Mouse (Mus musculus): ENCODE results near the gene Cadps.

Cadps gene

GRCm38 (mm10) chr14:12822491-12823219, at the start of gene Cadps:
Gene Cadps, minus strand, starts transcription at chr14:12823079.
- DNase-seq = peak; percentile 87

DNA sequence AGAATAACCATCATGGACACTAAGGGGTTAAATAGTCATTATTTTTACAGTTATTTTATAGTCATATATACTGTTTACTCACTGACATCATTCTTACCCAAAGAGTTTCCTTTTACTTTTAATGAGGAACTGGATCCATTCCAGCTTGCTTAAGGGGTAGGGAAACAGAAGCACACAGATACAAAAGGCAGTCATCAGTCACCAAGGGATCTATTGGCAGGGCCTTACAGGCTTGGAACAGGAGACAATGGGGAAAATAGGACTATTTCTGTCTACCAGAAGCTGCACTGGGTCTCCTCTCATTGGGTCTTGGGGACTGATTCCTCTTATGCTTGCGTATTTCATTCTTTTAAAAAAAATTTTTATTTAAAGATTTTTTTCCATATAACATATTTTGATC, 46.7 kb upstream of the Cadps start:
- no peak for DNase-seq

GRCm38 (mm10) chr14:12865258-12865657, 42.4 kb upstream of the Cadps start:
- DNase-seq = no peak

- DNase-seq = no peak
Observed at GRCm38 (mm10) chr14:12843860-12844259, 21.0 kb upstream of the Cadps start.

GRCm38 (mm10) chr14:12839471-12839870, 16.6 kb upstream of the Cadps start:
- no peak for DNase-seq

GRCm38 (mm10) chr14:12838949-12839348, 16.1 kb upstream of the Cadps start:
- DNase-seq = no peak

- DNase-seq = no peak
Observed at GRCm38 (mm10) chr14:12838323-12838722, 15.4 kb upstream of the Cadps start.

- no peak for DNase-seq
Observed at GRCm38 (mm10) chr14:12837902-12838301, 15.0 kb upstream of the Cadps start.

DNA sequence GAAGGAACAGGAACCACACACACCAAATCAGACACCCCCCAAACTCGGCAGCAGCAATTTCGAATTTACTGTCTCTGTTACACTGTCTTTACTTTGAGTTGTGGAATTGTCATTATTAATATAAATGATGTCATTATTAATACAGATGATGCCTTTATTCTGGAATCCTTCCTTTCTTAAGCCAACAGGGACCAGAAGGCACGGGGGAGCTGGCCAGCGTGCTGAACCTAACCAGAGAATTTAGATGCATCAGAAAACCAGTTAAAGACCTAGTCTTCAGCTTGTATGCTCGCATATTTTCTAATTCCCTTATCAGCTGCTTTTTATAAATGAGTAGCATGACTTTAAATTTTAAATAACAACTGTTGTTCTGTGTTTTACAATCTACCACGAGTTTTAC, 902 bp upstream of the Cadps start:
- DNase-seq = no peak

DNA sequence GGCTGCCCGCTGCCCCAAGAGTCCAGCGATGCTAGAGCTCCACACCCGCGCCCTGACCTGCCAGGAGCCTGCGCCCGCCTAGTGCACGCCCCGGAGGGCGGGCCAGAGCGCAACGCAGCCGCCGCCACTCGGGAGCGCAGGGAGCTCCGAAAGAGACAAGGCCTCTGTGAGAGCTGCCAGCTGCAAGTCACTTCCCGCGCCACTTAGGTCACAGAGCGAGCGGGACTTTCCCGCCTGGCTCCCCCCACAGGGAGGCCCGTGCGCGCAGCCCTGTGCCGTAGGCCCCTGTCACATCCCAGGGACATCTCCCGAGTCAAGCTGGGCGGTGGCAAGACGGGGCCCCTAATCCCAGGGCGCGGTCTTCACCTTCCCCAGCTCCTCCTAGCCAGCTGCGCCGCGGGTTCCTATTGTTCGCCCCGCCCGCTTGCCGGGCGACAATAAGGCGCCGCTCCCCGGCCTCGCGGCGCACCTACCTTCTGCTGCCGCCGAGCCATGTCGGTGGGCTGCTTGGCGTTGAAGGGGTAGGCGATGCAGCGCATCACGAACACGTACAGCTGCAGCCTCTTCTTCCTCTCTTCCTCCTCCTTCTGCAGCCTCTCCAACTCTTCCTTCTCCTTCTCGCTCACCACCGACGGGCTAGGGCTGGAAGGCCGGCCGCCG, 918 bp downstream of the Cadps start:
- DNase-seq = peak; percentile 82

DNA sequence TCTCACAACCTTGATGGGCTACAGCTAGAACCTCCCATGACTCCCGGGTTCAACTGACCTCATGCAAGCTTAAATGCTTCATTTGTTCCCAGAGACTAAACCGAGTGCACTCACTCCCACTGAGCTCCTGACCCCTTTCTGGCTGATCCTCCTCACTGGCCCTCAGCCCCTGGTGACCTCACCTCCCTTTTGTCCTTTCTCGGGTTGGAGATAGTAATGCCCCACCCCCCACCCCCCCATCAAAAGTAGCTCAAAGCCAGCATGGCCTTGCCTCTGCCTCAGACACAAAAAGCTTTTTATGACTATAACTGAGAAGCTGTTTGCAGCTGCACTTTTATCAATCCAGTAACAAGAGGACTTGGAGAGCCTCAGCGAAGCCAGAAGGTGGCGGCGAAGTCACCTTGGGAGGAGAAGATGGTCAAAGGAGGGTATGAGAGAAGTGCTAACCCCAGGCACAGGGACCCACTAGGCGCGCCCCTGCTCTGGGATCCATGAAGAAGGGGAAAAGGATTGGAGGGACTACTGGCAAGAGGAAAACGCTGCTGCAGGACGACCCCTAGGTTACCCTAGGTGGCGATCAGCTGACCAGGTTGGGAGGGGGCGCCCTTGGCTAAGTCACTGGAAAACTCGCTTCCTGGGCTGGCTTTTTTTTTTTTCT, 1.6 kb downstream of the Cadps start:
- DNase-seq = peak; percentile 48

DNA sequence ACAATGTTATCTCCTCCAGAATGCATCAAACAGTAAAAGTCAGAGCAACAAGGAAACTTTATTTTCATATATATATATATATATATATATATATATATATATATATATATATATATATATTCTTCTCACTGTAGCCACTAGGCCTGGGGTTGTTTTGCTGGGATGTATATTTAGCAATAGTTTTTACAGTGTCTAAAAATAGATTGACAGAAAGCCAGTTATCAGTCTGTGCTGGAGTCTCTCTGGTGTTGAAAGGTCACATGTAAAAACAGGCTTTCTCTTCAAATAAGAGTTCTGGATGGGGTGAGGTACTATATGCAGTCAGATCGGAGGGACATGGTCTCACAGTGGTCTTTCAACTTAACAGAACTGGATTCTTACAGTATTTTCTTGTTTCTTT, 2.7 kb downstream of the Cadps start:
- DNase-seq = no peak

DNA sequence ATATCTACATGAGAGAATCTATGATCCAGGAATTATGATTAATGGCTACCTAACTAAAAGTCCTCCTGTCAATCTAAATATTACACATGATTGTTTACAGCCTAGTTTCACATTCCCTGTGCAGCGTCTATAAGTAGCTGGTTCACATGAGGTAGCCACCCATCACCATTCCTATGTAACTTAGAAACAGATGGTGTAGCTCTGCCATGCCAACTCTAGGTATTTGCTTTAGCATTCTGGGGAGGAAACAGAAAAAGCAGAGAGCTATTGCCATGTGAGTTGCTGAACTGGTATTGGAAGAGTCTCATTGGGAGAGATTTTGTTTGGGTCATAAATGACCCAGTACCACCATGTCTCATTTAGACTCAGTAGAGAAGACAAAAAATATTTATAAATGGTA, 4.4 kb downstream of the Cadps start:
- no peak for DNase-seq

DNA sequence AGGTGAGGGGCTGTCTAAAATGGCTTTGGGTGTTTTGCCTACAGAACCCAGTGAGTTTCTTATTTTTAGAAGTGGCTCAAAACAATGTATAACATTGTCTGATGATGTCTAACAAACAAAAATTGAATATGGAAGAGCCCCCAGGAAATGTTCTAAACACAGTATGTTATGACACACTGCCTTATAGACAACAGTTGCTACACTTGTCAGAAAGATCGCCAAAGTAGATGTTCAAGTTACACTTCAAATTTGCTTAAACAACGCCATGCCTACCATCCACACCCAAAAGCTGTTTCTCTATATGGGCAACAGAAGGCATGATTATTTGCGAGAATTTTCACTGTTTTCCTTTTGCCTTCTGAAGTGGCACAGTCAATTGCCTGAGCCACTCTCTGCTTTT, 10.8 kb downstream of the Cadps start:
- DNase-seq = no peak

DNA sequence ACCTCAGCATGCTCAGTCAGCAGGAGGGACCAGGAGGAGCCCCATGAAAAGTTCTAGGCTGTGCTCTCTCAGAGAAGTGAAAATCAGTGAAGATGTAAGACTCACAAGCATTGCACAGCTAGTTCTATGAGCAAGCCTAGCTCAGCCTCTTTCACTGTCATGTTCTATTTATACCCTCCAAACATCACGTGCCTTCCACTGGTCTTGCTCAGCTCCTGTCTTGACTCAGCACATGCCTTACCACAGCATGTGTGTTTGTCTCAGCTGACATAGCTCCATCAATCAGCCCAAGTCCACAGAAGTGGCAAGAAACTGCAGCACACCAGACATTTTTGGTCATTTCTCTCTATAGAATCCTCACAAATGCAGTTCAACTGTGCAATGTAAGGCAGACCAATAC, 19.9 kb downstream of the Cadps start:
- DNase-seq = no peak

GRCm38 (mm10) chr14:12801100-12801499, 21.8 kb downstream of the Cadps start:
- peak; percentile 82 for DNase-seq

DNA sequence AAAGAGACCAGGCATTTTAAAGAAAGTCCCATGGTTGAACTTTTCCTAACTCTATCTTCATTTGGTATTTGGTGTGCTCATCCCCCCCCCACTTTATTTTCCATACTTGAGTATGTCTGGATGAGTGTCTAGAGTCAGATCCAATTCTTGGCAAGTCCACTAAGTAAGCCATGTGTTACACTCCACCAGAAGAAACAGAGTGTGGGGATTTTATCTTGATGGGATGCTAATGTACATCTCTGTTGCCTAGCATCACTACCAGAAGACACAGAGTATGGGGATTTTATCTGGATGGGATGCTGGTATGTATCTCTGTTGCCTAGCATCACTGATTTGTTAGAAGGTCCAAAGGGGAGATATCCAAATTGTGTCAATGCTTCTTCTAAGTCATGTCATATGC, 24.0 kb downstream of the Cadps start:
- no peak for DNase-seq

DNA sequence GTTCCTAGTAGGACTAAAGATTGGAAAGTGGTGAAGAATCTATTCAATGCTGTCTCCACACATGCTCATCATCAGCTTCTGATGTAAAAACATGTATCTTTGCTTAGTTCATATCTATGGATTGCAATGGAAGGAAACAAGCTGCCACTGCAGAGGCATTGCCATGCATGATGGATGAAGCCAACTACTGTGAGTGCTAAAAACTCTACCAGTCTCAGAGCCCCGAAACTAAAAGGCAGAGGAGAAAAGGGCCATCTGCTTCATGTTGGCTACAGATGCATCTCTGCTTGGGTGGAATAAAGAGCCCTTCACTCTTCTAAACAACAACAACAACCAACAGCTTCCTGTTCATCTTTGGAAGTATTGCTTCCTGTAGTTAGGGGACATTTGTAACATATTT, 38.6 kb downstream of the Cadps start:
- peak; percentile 26 for DNase-seq

DNA sequence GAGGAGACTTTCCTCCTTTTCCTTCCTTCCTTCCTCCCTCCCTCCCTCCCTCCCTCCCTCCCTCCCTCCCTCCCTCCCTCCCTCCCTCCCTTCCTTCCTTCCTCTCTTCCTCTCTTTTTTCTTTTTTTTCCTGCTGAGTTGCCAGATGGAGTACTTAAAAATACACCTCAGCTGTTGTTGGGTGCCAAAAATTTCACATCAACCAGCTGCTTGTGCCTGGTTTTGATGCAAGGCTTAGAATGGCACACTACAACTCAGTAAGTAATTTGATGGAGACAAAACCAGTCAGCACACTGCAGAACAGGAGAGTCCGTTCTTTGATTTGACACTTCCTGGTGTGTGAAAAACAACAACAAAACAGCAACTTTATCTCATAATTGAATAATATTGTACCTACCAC, 42.9 kb downstream of the Cadps start:
- DNase-seq = no peak

DNA sequence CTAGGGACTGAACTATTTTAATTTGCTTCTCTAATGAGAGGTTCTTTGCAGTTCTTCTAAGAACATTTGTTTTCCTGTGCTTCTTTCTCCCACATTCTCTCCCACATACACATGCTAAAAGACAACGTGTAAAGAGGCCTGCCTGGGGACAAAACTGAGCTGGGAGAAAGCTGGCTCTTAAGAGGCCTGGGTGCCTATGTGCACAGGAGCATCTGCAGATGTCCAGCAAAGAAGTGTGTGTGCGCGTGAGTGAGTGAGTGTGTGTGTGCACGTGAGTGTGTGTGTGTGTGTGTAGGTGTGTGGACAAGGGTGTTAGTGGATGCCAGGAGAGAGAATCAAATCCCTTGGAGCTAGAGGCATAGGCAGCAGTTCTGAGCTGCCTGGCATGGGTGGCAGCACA, 44.9 kb downstream of the Cadps start:
- DNase-seq = no peak

DNA sequence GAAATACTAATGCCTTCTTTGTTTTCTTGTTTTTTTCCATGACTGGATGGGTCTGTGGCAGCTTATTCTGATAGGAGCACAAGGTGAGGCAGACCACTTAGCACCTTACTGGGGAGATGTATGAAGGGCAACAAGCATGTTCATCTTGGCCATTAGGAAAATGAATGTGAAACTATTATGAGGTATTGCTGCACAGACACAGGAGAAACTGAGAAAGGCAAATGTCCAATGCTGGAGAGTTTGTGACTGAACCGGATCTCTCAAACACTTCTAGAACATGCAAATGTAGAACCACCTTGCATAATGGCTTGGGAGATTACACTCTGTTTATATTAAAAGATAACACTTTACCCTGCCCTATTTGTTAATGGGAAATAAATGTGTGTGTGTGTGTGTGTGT, 54.0 kb downstream of the Cadps start:
- no peak for DNase-seq

DNA sequence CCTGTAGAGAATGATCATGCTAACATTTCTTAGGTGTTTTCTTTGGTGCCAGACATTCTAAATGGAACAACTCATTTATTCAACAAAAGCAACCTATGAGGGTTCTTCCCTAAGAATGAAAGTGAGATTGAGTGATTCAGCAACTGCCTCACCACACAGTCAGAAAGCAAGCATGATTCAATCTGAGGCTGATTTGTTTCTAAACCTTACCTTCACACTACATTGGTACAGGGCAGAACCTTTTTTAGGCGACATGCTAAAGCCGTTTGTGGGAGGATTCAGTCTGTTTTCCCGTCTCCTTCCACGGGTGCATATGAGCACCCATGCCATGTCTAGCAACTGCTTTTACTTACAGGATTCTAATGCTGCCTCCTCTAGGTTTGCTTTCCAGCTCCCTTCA, 69.6 kb downstream of the Cadps start:
- DNase-seq = no peak

- no peak for DNase-seq
Observed at GRCm38 (mm10) chr14:12751821-12752220, 71.1 kb downstream of the Cadps start.

GRCm38 (mm10) chr14:12730979-12731378, 91.9 kb downstream of the Cadps start:
- no peak for DNase-seq

Measured in cerebellum, adult 9-10 months (tissue).